In genomic region chr19:60437566-60438241, GRCm38 (mm10) we compare ENCODE assay signal across 8 mouse cellular contexts. TPM values are rescaled to one million over a fixed set of nuclear protein-coding genes. Genes with fewer than 3 reads are reported as not detected.
DNase-seq lines count a peak whose midpoint lies in the region; ATAC-seq and TF ChIP-seq lines count a peak whose summit lies in the region.

No protein-coding gene starts in this region.

- DNase-seq in forebrain, embryonic 14.5 days (ENCODE audit: low spot score) = peak; percentile 59
- peak; percentile 35 to 39 for DNase-seq in right cerebral cortex, adult 2 months (ENCODE audit: low spot score in 2 of 2)
- DNase-seq in right cerebral cortex, adult 18-20 months = no peak
- DNase-seq in c-Kit-positive CD71-positive TER-119-negative erythroid progenitor cells, embryonic 14.5 days (ENCODE audit: low read depth) = peak; percentile 3
- peak; percentile 55 for DNase-seq in kidney, postnatal 0 days (ENCODE audit: low spot score)
- DNase-seq in urinary bladder, postnatal 14 days (ENCODE audit: low spot score) = no peak

- H3K36me3 ChIP-seq in forebrain, embryonic 14.5 days (ENCODE audit: control insufficient read depth, insufficient read depth, low read length) = no peaks in the 10 kb centered on the region
- H3K36me3 ChIP-seq in forebrain, embryonic 15.5 days = no peaks in the 10 kb centered on the region
- H3K36me3 ChIP-seq in kidney, postnatal 0 days (ENCODE audit: insufficient read depth, low read length) = no peaks in the 10 kb centered on the region

- H3K4me2 ChIP-seq in forebrain, embryonic 14.5 days (ENCODE audit: low read length) = no peak overlapping the region
- H3K4me2 ChIP-seq in forebrain, embryonic 15.5 days (replicated peaks) = no peak overlapping the region
- no peak overlapping the region for H3K4me2 ChIP-seq in kidney, postnatal 0 days (ENCODE audit: low read length)

- WGBS in forebrain, embryonic 14.5 days = 50% methylated on average over 6 of the region's 6 CpGs
- WGBS in forebrain, embryonic 15.5 days = 55% methylated on average over 6 of the region's 6 CpGs
- WGBS in kidney, postnatal 0 days = 55% methylated on average over 6 of the region's 6 CpGs

- H3K4me1 ChIP-seq in forebrain, embryonic 14.5 days (ENCODE audit: control insufficient read depth, insufficient read depth, low read length) = no peaks in the 10 kb centered on the region
- H3K4me1 ChIP-seq in forebrain, embryonic 15.5 days = no peaks in the 10 kb centered on the region; the same call in 1 of the 2 replicates
- H3K4me1 ChIP-seq in kidney, postnatal 0 days (replicated peaks; ENCODE audit: insufficient read depth, low read length) = no peaks in the 10 kb centered on the region

- ATAC-seq in forebrain, embryonic 14.5 days = no peak
- ATAC-seq in forebrain, embryonic 15.5 days (replicated peaks) = no peak
- ATAC-seq in kidney, postnatal 0 days (replicated peaks; ENCODE audit: low FRiP score, low read depth) = no peak
- ATAC-seq in megakaryocyte, adult 5-6 weeks (ENCODE audit: poor library complexity, severe bottlenecking) = 0 out of 2 replicates have a peak, but pooled peaks have one; percentile 47

- H3K9ac ChIP-seq in forebrain, embryonic 14.5 days (ENCODE audit: low read length) = no peak overlapping the region
- no peak overlapping the region for H3K9ac ChIP-seq in forebrain, embryonic 15.5 days (replicated peaks)
- no peak overlapping the region for H3K9ac ChIP-seq in kidney, postnatal 0 days (ENCODE audit: low read depth, low read length)

- H3K27me3 ChIP-seq in forebrain, embryonic 14.5 days (replicated peaks; ENCODE audit: control insufficient read depth, insufficient read depth, low read length) = no peaks in the 10 kb centered on the region
- no peaks in the 10 kb centered on the region for H3K27me3 ChIP-seq in forebrain, embryonic 15.5 days
- H3K27me3 ChIP-seq in kidney, postnatal 0 days (ENCODE audit: insufficient read depth, low read length) = no peaks in the 10 kb centered on the region

- H3K27ac ChIP-seq in forebrain, embryonic 14.5 days (ENCODE audit: low read depth, low read length) = no peak overlapping the region
- no peak overlapping the region for H3K27ac ChIP-seq in forebrain, embryonic 15.5 days (replicated peaks)
- H3K27ac ChIP-seq in kidney, postnatal 0 days = no peak overlapping the region

- peak; percentile 67 for TF ChIP-seq CTCF in kidney, postnatal 0 days (IDR thresholded peaks at IDR 0.05; ENCODE audit: low read depth)

- H3K9me3 ChIP-seq in forebrain, embryonic 14.5 days (replicated peaks; ENCODE audit: control insufficient read depth, low read length) = no peaks in the 10 kb centered on the region
- no peaks in the 10 kb centered on the region for H3K9me3 ChIP-seq in forebrain, embryonic 15.5 days
- no peaks in the 10 kb centered on the region for H3K9me3 ChIP-seq in kidney, postnatal 0 days (replicated peaks; ENCODE audit: low read length)

- H3K4me3 ChIP-seq in forebrain, embryonic 14.5 days (ENCODE audit: low read depth, low read length) = no peak overlapping the region
- H3K4me3 ChIP-seq in forebrain, embryonic 15.5 days = no peak overlapping the region
- H3K4me3 ChIP-seq in kidney, postnatal 0 days (replicated peaks; ENCODE audit: low read depth, low read length) = no peak overlapping the region

RNA-seq across cellular contexts. Expression of gene Prlhr, which starts 30.4 kb away (rescaled TPM):
- 0.10 and 0.22 TPM in 2 replicates for polyA plus RNA-seq in forebrain, embryonic 14.5 days (2014; fragmentation: Nextera tagmentation; extraction: Ambion mirVana)
- polyA plus RNA-seq in forebrain, embryonic 15.5 days (2015; fragmentation: Nextera tagmentation; extraction: Ambion mirVana) = not detected in 2 replicates
- not detected in 2 replicates for polyA plus RNA-seq in kidney, postnatal 0 days (2015; fragmentation: Nextera tagmentation; extraction: Ambion mirVana)
- total RNA-seq in megakaryocyte, adult 5-6 weeks (2015) = not detected in 2 replicates
- total RNA-seq in megakaryocyte, adult 5-6 weeks (2017) = not detected in 2 replicates

Comparison
In these comparisons a context has a peak if more than half of its experiments do, and no peak if none do; other contexts are left out.
1. DNase-seq: peak in forebrain, embryonic 14.5 days (single experiment), right cerebral cortex, adult 2 months (2 of 2), c-Kit-positive CD71-positive TER-119-negative erythroid progenitor cells, embryonic 14.5 days (single experiment) and kidney, postnatal 0 days (single experiment); none in right cerebral cortex, adult 18-20 months (single experiment) and urinary bladder, postnatal 14 days (single experiment).